Mouse (Mus musculus) heart, embryonic 12.5 days (tissue): ENCODE results near the gene Lzts3. TPM values are rescaled to one million over a fixed set of nuclear protein-coding genes. Genes with fewer than 3 reads are reported as not detected.

ENCODE experiments used
- polyA plus RNA-seq: library from polyadenylated mRNA; unstranded; fragments of >200 nt; fragmentation: Nextera tagmentation; extraction: Ambion mirVana; gene quantifications from 2 replicates; pipeline ENCODE4 v1.2.1, GENCODE M21; 2016

Lzts3 gene
- polyA plus RNA-seq, 1 experiment from 2014 or later, result 1.8 TPM

Other genes starting within 250 kb of the Lzts3 start
- 32.2 and 33.3 TPM in 2 replicates for gene Cpxm1, start 245.2 kb downstream of the Lzts3 start, polyA plus RNA-seq
- 0.09 and 0.24 TPM in 2 replicates for gene Gm28372, start 237.6 kb downstream of the Lzts3 start, polyA plus RNA-seq
- not detected in 2 replicates for gene 1700020A23Rik, start 237.5 kb downstream of the Lzts3 start, polyA plus RNA-seq
- gene Tmem239, start 236.3 kb downstream of the Lzts3 start, polyA plus RNA-seq, result not detected in 2 replicates
- gene Vps16, start 218.5 kb downstream of the Lzts3 start, polyA plus RNA-seq, result 63.5 and 63.9 TPM in 2 replicates
- 7.5 and 9.0 TPM in 2 replicates for gene Pced1a, start 218.1 kb downstream of the Lzts3 start, polyA plus RNA-seq
- gene Ptpra, start 192.5 kb downstream of the Lzts3 start, polyA plus RNA-seq, result 86.1 and 86.3 TPM in 2 replicates
- 66.9 and 67.2 TPM in 2 replicates for gene Mrps26, start 79.1 kb downstream of the Lzts3 start, polyA plus RNA-seq
- not detected in 2 replicates for gene Oxt, start 66.6 kb downstream of the Lzts3 start, polyA plus RNA-seq
- 0.54 and 0.96 TPM in 2 replicates for gene Avp, start 60.2 kb downstream of the Lzts3 start, polyA plus RNA-seq
- 15.6 and 16.1 TPM in 2 replicates for gene Fastkd5, start 12.8 kb downstream of the Lzts3 start, polyA plus RNA-seq
- gene Ubox5, start 12.8 kb downstream of the Lzts3 start, polyA plus RNA-seq, result 8.8 TPM in 2 replicates
- 44.5 and 46.3 TPM in 2 replicates for gene Ddrgk1, start 21.9 kb upstream of the Lzts3 start, polyA plus RNA-seq
- 79.7 and 84.1 TPM in 2 replicates for gene Itpa, start 24.8 kb upstream of the Lzts3 start, polyA plus RNA-seq
- 0.12 and 0.13 TPM in 2 replicates for gene Slc4a11, start 54.7 kb upstream of the Lzts3 start, polyA plus RNA-seq